Mouse (Mus musculus): ENCODE data around the gene Hao2. TPM values are rescaled to one million over a fixed set of nuclear protein-coding genes. Genes with fewer than 3 reads are reported as not detected.

Hao2 gene
- polyA plus RNA-seq (2015; fragmentation: Nextera tagmentation; extraction: Ambion mirVana) = not detected in 2 replicates

DNA sequence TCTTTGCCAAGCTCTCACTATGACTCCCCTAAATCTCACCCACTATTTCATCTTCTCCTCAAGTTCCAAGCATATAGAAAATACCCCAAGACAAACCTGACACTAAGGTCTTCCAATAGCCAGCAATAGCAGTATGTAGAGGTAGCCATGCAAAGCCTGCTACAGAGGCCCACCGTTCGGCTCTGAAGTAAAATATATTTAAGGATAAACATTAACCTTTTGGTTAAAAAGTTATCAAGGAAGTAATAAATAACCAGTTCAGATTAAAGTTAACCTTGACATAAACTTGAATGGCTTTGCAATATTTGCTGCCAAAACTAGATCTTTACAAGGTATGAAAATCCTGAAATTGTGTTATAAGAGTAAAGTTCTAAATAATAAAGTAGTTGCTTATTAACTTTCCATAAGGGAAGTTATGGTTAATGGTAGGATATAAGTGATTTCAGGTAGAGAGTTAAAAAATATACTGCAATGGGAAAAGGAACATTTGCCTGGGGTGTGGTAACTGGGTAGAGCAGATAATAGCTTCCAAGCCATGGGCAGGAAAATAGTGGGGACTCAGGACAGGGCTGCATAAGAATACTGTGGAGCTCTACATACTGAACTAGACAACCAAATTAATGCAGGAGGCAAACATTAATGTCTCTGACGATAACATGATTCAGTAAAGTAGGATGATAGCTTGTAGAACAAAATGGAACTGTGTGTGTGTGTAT lies at the start of gene Hao2:
Gene Hao2, minus strand, starts transcription at position 183 of the 716 bp plus-strand sequence.
- WGBS = 85% methylated on average over 3 of the region's 3 CpGs
- Histone ChIP-seq H3K9me3 (ENCODE audit: control insufficient read depth, low read length) (no peaks in the 10 kb centered on the region), H3K27ac (ENCODE audit: low read length) (no peak within 1 kb of the TSS), H3K4me1 (replicated peaks; ENCODE audit: control insufficient read depth, insufficient read depth, low read length) (no peaks in the 10 kb centered on the region), H3K36me3 (ENCODE audit: control insufficient read depth, insufficient read depth) (no peaks in the 10 kb centered on the region), H3K9ac (replicated peaks; ENCODE audit: low read depth, low read length) (no peak within 1 kb of the TSS), H3K4me3 (replicated peaks; ENCODE audit: low read length) (no peak within 1 kb of the TSS), H3K27me3 (replicated peaks; ENCODE audit: control insufficient read depth, insufficient read depth, low read length) (no peaks in the 10 kb centered on the region), H3K4me2 (ENCODE audit: low read length) (no peak within 1 kb of the TSS)
- no peak for ATAC-seq

GRCm38 (mm10) chr3:98941601-98942000 lies 48.6 kb upstream of the Hao2 start:
- Histone ChIP-seq H3K36me3 (ENCODE audit: control insufficient read depth, insufficient read depth) (no peaks in the 10 kb centered on the region), H3K9me3 (ENCODE audit: control insufficient read depth, low read length) (no peaks in the 10 kb centered on the region), H3K4me1 (replicated peaks; ENCODE audit: control insufficient read depth, insufficient read depth, low read length) (peaks cover 9% of the 10 kb centered on the region), H3K4me3 (replicated peaks; ENCODE audit: low read length) (peak overlapping the region; percentile 39), H3K27ac (ENCODE audit: low read length) (no peak overlapping the region), H3K9ac (replicated peaks; ENCODE audit: low read depth, low read length) (peak overlapping the region; percentile 48), H3K27me3 (replicated peaks; ENCODE audit: control insufficient read depth, insufficient read depth, low read length) (no peaks in the 10 kb centered on the region), H3K4me2 (ENCODE audit: low read length) (peak overlapping the region; percentile 69)
- ATAC-seq = peak; percentile 36
- 42% methylated on average over 10 of the region's 10 CpGs for WGBS

GRCm38 (mm10) chr3:98941066-98941551 lies 48.1 kb upstream of the Hao2 start:
- Histone ChIP-seq H3K27ac (ENCODE audit: low read length) (no peak overlapping the region), H3K4me2 (ENCODE audit: low read length) (peak overlapping the region; percentile 69), H3K27me3 (replicated peaks; ENCODE audit: control insufficient read depth, insufficient read depth, low read length) (no peaks in the 10 kb centered on the region), H3K4me1 (replicated peaks; ENCODE audit: control insufficient read depth, insufficient read depth, low read length) (peaks cover 9% of the 10 kb centered on the region), H3K9me3 (ENCODE audit: control insufficient read depth, low read length) (no peaks in the 10 kb centered on the region), H3K4me3 (replicated peaks; ENCODE audit: low read length) (peak overlapping the region; percentile 39), H3K36me3 (ENCODE audit: control insufficient read depth, insufficient read depth) (no peaks in the 10 kb centered on the region), H3K9ac (replicated peaks; ENCODE audit: low read depth, low read length) (peak overlapping the region; percentile 48)
- ATAC-seq = peak; percentile 80
- 14% methylated on average over 22 of the region's 24 CpGs for WGBS

DNA sequence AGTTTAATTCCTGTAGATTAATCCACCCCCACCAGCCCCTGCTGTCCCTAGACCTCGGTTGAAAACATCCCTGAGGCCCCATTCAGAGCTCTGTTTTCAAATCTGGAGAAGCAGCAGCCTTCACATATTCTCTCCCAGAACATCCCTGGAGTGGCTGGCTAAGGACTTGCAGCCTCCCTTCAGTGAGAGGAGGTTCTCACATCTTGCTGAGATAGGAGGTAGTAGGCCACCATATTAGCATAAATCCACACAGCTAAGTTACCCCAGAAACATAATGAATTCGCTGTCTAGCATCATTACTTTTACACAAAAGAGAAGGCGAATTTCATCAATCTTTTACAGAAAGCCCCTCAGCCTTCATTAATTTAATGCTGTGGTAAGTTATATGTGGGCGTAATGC lies 47.2 kb upstream of the Hao2 start:
- no peak overlapping the region for H3K4me2 ChIP-seq (ENCODE audit: low read length)
- peaks cover 9% of the 10 kb centered on the region for H3K4me1 ChIP-seq (replicated peaks; ENCODE audit: control insufficient read depth, insufficient read depth, low read length)
- no peaks in the 10 kb centered on the region for H3K9me3 ChIP-seq (ENCODE audit: control insufficient read depth, low read length)
- no peak overlapping the region for H3K9ac ChIP-seq (replicated peaks; ENCODE audit: low read depth, low read length)
- H3K36me3 ChIP-seq (ENCODE audit: control insufficient read depth, insufficient read depth) = no peaks in the 10 kb centered on the region
- H3K27ac ChIP-seq (ENCODE audit: low read length) = no peak overlapping the region
- H3K4me3 ChIP-seq (replicated peaks; ENCODE audit: low read length) = no peak overlapping the region
- ATAC-seq = no peak
- no peaks in the 10 kb centered on the region for H3K27me3 ChIP-seq (replicated peaks; ENCODE audit: control insufficient read depth, insufficient read depth, low read length)
- 55% methylated on average over 4 of the region's 4 CpGs for WGBS

- no peak for ATAC-seq
- H3K27me3 ChIP-seq (replicated peaks; ENCODE audit: control insufficient read depth, insufficient read depth, low read length) = no peaks in the 10 kb centered on the region
- WGBS = 88% methylated on average over 3 of the region's 3 CpGs
- H3K9me3 ChIP-seq (ENCODE audit: control insufficient read depth, low read length) = no peaks in the 10 kb centered on the region
- peaks cover 4% of the 10 kb centered on the region; the same call in 1 of the 2 replicates for H3K4me1 ChIP-seq (replicated peaks; ENCODE audit: control insufficient read depth, insufficient read depth, low read length)
- H3K4me3 ChIP-seq (replicated peaks; ENCODE audit: low read length) = no peak overlapping the region
- H3K4me2 ChIP-seq (ENCODE audit: low read length) = no peak overlapping the region
- H3K36me3 ChIP-seq (ENCODE audit: control insufficient read depth, insufficient read depth) = no peaks in the 10 kb centered on the region
- H3K27ac ChIP-seq (ENCODE audit: low read length) = no peak overlapping the region
- no peak overlapping the region for H3K9ac ChIP-seq (replicated peaks; ENCODE audit: low read depth, low read length)
These were observed 43.4 kb upstream of the Hao2 start for GRCm38 (mm10) chr3:98936446-98936845.

- ATAC-seq = no peak
- no peak overlapping the region for H3K27ac ChIP-seq (ENCODE audit: low read length)
- H3K9ac ChIP-seq (replicated peaks; ENCODE audit: low read depth, low read length) = no peak overlapping the region
- no peaks in the 10 kb centered on the region for H3K9me3 ChIP-seq (ENCODE audit: control insufficient read depth, low read length)
- 91% methylated on average over 7 of the region's 7 CpGs for WGBS
- no peak overlapping the region for H3K4me2 ChIP-seq (ENCODE audit: low read length)
- H3K4me1 ChIP-seq (replicated peaks; ENCODE audit: control insufficient read depth, insufficient read depth, low read length) = no peaks in the 10 kb centered on the region
- no peaks in the 10 kb centered on the region for H3K36me3 ChIP-seq (ENCODE audit: control insufficient read depth, insufficient read depth)
- no peaks in the 10 kb centered on the region for H3K27me3 ChIP-seq (replicated peaks; ENCODE audit: control insufficient read depth, insufficient read depth, low read length)
- H3K4me3 ChIP-seq (replicated peaks; ENCODE audit: low read length) = no peak overlapping the region
These were observed 41.6 kb upstream of the Hao2 start for GRCm38 (mm10) chr3:98934601-98935000.

DNA sequence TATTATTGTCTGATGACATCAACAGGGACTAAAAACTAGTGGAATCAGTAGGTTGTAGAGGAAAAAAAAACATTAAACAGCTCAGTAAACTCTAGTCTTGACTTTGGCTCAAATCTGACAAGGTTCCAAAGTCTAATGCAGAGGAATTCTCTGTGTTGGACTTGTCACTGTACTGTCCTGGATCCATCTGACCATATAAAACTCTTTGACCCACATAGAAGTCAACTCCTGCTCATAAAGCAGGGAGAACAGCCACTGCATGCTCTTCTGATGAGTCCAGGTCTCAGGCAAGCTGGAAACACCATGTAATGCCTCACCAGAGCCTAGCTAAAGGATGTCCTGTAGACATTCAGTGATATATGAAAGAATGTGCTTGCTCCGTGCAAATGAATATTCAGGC lies 41.0 kb upstream of the Hao2 start:
- Histone ChIP-seq H3K9me3 (ENCODE audit: control insufficient read depth, low read length) (no peaks in the 10 kb centered on the region), H3K9ac (replicated peaks; ENCODE audit: low read depth, low read length) (no peak overlapping the region), H3K36me3 (ENCODE audit: control insufficient read depth, insufficient read depth) (no peaks in the 10 kb centered on the region), H3K4me1 (replicated peaks; ENCODE audit: control insufficient read depth, insufficient read depth, low read length) (no peaks in the 10 kb centered on the region), H3K27ac (ENCODE audit: low read length) (no peak overlapping the region), H3K4me2 (ENCODE audit: low read length) (no peak overlapping the region), H3K27me3 (replicated peaks; ENCODE audit: control insufficient read depth, insufficient read depth, low read length) (no peaks in the 10 kb centered on the region), H3K4me3 (replicated peaks; ENCODE audit: low read length) (no peak overlapping the region)
- ATAC-seq = no peak
- 93% methylated on average over 1 of the region's 1 CpGs for WGBS

- ATAC-seq = no peak
- H3K9ac ChIP-seq (replicated peaks; ENCODE audit: low read depth, low read length) = no peak overlapping the region
- no peaks in the 10 kb centered on the region for H3K27me3 ChIP-seq (replicated peaks; ENCODE audit: control insufficient read depth, insufficient read depth, low read length)
- no peaks in the 10 kb centered on the region for H3K36me3 ChIP-seq (ENCODE audit: control insufficient read depth, insufficient read depth)
- no peaks in the 10 kb centered on the region for H3K9me3 ChIP-seq (ENCODE audit: control insufficient read depth, low read length)
- H3K4me2 ChIP-seq (ENCODE audit: low read length) = no peak overlapping the region
- no peak overlapping the region for H3K27ac ChIP-seq (ENCODE audit: low read length)
- H3K4me3 ChIP-seq (replicated peaks; ENCODE audit: low read length) = no peak overlapping the region
- no peaks in the 10 kb centered on the region for H3K4me1 ChIP-seq (replicated peaks; ENCODE audit: control insufficient read depth, insufficient read depth, low read length)
These were observed 39.4 kb upstream of the Hao2 start for GRCm38 (mm10) chr3:98932421-98932820.

DNA sequence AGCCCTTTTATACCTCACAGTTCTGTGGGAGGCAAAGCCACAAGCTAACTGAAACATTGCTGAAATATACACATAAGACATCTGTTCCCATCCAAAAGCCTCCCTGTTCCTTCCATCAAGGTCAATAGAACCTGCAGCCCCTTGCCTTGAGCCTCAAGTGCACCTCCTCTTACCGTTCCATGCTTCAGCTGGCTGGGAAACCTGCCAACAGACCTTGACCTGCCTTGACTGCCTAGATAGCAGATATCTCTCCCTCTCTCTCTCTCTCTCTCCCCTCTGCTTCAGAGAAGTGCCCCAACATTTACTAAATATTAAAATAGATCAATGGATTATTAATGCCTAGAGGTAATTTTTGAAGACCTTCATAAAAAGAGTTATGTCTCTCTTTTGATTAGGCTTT lies 38.8 kb upstream of the Hao2 start:
- Histone ChIP-seq H3K4me2 (ENCODE audit: low read length) (no peak overlapping the region), H3K9me3 (ENCODE audit: control insufficient read depth, low read length) (no peaks in the 10 kb centered on the region), H3K9ac (replicated peaks; ENCODE audit: low read depth, low read length) (no peak overlapping the region), H3K36me3 (ENCODE audit: control insufficient read depth, insufficient read depth) (no peaks in the 10 kb centered on the region), H3K27ac (ENCODE audit: low read length) (no peak overlapping the region), H3K4me1 (replicated peaks; ENCODE audit: control insufficient read depth, insufficient read depth, low read length) (no peaks in the 10 kb centered on the region), H3K4me3 (replicated peaks; ENCODE audit: low read length) (no peak overlapping the region), H3K27me3 (replicated peaks; ENCODE audit: control insufficient read depth, insufficient read depth, low read length) (no peaks in the 10 kb centered on the region)
- ATAC-seq = no peak
- 47% methylated on average over 1 of the region's 1 CpGs for WGBS
